Mouse (Mus musculus) hindbrain, embryonic 14.5 days (tissue): Measurements from ENCODE around the gene Tbca. TPM values are rescaled to one million over a fixed set of nuclear protein-coding genes. Genes with fewer than 3 reads are reported as not detected.

Experiments used
- ATAC-seq: fragments of 200-750 bp; cut with Nextera tagmentation; 2 replicates; pipeline ENCODE4 v1.8.0; 2017; ENCODE audit warnings: moderate number of reproducible peaks, mild to moderate bottlenecking, moderate TSS enrichment, moderate library complexity; ENCODE audit not compliant: low FRiP score
- DNase-seq: peaks from one replicate; pipeline ENCODE4 v3.0.0-alpha.2; 2015; ENCODE audit warnings: low spot score
- H3K27ac ChIP-seq: fragments of 300-500 bp; sonication (generic); 2 replicates; pipeline ENCODE4 v1.5.1; 2014; ENCODE audit warnings: mild to moderate bottlenecking, moderate library complexity
- H3K27me3 ChIP-seq: fragments of 300-500 bp; sonication (generic); 2 replicates; pipeline ENCODE4 v1.6.1; 2014; ENCODE audit warnings: mild to moderate bottlenecking, low read length, mixed read lengths; ENCODE audit not compliant: control insufficient read depth, insufficient read depth
- H3K36me3 ChIP-seq: fragments of 300-500 bp; sonication (generic); replicated peaks from 2 replicates; pipeline ENCODE4 v1.6.1; 2014; ENCODE audit not compliant: control insufficient read depth, insufficient read depth
- H3K4me1 ChIP-seq: fragments of 300-500 bp; sonication (generic); replicated peaks from 2 replicates; pipeline ENCODE4 v1.6.1; 2014; ENCODE audit warnings: antibody characterized with exemption, low read length, mixed read lengths; ENCODE audit not compliant: control insufficient read depth, insufficient read depth
- H3K4me2 ChIP-seq: fragments of 300-500 bp; sonication (generic); replicated peaks from 2 replicates; pipeline ENCODE4 v1.6.1; 2014; ENCODE audit warnings: mild to moderate bottlenecking, moderate library complexity
- H3K4me3 ChIP-seq: fragments of 300-500 bp; sonication (generic); replicated peaks from 2 replicates; pipeline ENCODE4 v1.5.1; 2014; ENCODE audit warnings: mild to moderate bottlenecking, low read length
- H3K9ac ChIP-seq: fragments of 300-500 bp; sonication (generic); 2 replicates; pipeline ENCODE4 v1.6.1; 2014
- H3K9me3 ChIP-seq: fragments of 300-500 bp; sonication (generic); 2 replicates; pipeline ENCODE4 v1.6.1; 2016; ENCODE audit warnings: low read length; ENCODE audit not compliant: control insufficient read depth
- WGBS: fragments of 180-500 bp; shearing (Covaris S2); extraction: QIAGEN DNeasy Blood & Tissue Kit; methylation state at CpG from one replicate; pipeline ENCODE4 v1.1.7; 2014; 5-methylcytosine and 5-hydroxymethylcytosine counted together
- polyA plus RNA-seq: library from polyadenylated mRNA; unstranded; fragments of >200 nt; fragmentation: Nextera tagmentation; extraction: Ambion mirVana; gene quantifications from 2 replicates; pipeline ENCODE4 v1.2.1, GENCODE M21; 2014

Gene Tbca
- polyA plus RNA-seq, 1 experiment from 2014 or later = 314 TPM

DNA sequence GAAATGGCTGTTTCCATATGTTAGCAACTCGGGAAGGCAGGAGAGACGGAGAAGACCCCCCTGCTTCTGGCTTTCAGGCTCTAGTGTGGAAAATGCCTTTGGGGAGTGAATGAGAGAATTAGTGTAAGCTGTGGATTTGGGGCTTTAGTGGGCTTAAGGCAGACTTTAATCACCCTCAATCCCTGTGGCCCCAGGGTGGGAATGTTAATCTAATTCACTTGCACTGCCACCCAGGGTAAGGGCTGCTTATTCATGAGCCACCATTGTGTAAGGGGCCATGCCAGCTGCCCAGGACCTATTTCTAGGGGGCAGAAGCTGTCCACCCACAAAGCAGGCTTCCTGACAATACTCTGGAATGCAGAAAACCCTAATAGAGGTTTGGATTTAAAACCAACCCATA is 78.2 kb downstream of the Tbca start:
- no peak overlapping the region for H3K27ac ChIP-seq
- H3K4me3 ChIP-seq = no peak overlapping the region
- H3K36me3 ChIP-seq = no peaks in the 10 kb centered on the region
- H3K27me3 ChIP-seq = peaks cover 95% of the 10 kb centered on the region
- 37% methylated on average over 2 of the region's 2 CpGs for WGBS
- ATAC-seq (no peak), DNase-seq (no peak)
- H3K4me1 ChIP-seq = peaks cover 6% of the 10 kb centered on the region; the same call in 1 of the 2 replicates
- H3K4me2 ChIP-seq = no peak overlapping the region
- no peaks in the 10 kb centered on the region for H3K9me3 ChIP-seq
- no peak overlapping the region for H3K9ac ChIP-seq

DNA sequence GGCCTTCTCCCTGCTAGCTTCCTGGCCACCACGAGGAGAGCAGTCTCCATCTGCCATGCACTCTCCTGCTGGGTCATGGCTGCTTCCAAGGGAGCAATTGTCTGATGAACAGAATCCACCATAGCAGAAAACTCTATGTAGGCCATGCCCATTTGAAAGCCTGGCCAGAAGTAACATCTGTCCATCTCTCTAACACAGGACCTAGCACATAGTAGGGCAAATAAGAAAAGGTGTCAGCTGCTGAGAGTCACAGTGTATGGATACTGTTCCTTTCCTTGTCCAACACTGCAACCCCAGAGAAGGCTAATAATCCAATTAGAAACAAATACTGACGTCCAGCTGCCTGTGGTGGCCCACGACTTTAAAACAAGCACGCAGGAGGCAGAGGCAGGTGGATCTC is 79.1 kb downstream of the Tbca start:
- 38% methylated on average over 4 of the region's 4 CpGs for WGBS
- Histone ChIP-seq H3K27ac (no peak overlapping the region), H3K4me1 (peaks cover 6% of the 10 kb centered on the region; the same call in 1 of the 2 replicates), H3K9ac (no peak overlapping the region), H3K4me3 (no peak overlapping the region), H3K4me2 (no peak overlapping the region), H3K9me3 (no peaks in the 10 kb centered on the region), H3K27me3 (peaks cover 94% of the 10 kb centered on the region), H3K36me3 (no peaks in the 10 kb centered on the region)
- ATAC-seq = no peak
- no peak for DNase-seq

DNA sequence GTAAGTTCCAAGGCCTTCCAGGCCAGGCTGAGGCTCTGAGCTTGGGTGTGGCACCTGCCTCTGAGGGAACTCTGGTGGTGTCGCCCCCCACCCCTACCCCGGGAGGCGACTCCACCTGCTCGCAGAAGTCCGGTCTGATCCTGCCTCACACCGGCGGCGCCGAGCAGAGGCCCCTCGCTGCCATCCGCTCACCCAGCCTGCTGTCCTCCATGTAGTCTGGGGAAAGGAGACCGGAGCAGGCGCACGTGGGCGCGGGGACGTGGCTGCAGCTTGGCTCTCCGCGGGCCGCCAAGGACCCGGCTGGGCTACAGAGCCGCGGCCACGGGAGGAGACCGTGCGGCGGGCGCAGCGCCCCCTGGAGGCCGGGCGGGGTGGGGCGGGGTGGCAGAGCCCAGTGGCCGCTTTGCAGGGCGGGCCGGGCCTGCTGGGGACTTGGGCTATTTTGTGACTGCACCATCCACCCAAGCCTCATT is 79.8 kb downstream of the Tbca start:
- Histone ChIP-seq H3K4me3 (peak overlapping the region; percentile 9; the same call in 1 of the 2 replicates), H3K4me1 (peaks cover 6% of the 10 kb centered on the region; the same call in 1 of the 2 replicates), H3K27me3 (peaks cover 94% of the 10 kb centered on the region), H3K9ac (no peak overlapping the region; the same call in 1 of the 2 replicates), H3K4me2 (peak overlapping the region; percentile 46), H3K36me3 (no peaks in the 10 kb centered on the region), H3K9me3 (no peaks in the 10 kb centered on the region), H3K27ac (no peak overlapping the region)
- WGBS = under 1% methylated on average over 24 of the region's 35 CpGs
- ATAC-seq (peak; percentile 77), DNase-seq (peak; percentile 34)

DNA sequence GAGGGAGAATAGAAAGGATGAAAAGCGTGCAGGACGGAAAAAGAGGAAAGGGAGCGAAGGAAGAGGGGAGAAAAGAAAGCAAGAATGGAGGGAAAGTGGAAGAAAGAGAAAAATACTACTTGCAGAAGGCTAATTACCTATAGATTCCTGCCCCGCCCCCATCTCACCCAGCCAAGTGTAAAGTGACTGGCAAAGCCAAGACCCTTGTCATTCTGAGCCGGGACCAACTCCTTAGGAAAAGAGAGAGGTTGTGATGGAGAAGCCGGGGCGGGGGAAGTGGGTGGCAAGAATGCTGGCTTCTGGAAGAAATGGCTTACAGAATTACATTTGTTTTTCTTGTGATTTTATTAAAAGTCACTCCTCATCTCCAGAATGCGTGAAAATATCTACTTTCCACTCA is 80.8 kb downstream of the Tbca start:
- peak; percentile 27 for DNase-seq
- no peak for ATAC-seq
- peaks cover 6% of the 10 kb centered on the region; the same call in 1 of the 2 replicates for H3K4me1 ChIP-seq
- no peaks in the 10 kb centered on the region for H3K36me3 ChIP-seq
- no peak overlapping the region for H3K9ac ChIP-seq
- 2% methylated on average over 8 of the region's 8 CpGs for WGBS
- H3K4me2 ChIP-seq = peak overlapping the region; percentile 46; the same call in 1 of the 2 replicates
- no peak overlapping the region for H3K27ac ChIP-seq
- H3K4me3 ChIP-seq = no peak overlapping the region
- H3K9me3 ChIP-seq = no peaks in the 10 kb centered on the region
- peaks cover 94% of the 10 kb centered on the region for H3K27me3 ChIP-seq

DNA sequence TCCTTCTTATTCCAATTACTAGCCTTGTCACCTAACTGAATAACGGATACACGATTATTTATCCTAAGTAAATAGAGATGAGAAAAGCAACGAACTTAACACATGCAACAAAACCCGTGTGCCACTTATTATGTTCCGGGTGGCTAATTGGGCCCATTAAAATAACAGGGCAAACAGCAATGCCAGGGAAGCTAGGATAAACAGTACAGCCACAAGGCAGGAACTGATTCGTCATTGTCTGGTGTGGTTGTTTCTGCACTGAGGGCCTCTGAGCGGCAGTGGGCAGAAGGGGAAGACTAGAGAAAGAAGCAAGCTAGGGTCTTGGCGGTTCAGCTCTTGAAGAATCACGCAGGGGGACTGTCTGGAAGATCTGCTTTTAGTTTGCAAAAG is 81.4 kb downstream of the Tbca start:
- DNase-seq (peak; percentile 36), ATAC-seq (no peak)
- Histone ChIP-seq H3K9me3 (no peaks in the 10 kb centered on the region), H3K4me2 (no peak overlapping the region), H3K27ac (no peak overlapping the region), H3K27me3 (peaks cover 94% of the 10 kb centered on the region), H3K4me3 (no peak overlapping the region), H3K9ac (no peak overlapping the region), H3K4me1 (peaks cover 6% of the 10 kb centered on the region; the same call in 1 of the 2 replicates), H3K36me3 (no peaks in the 10 kb centered on the region)
- WGBS = 5% methylated on average over 9 of the region's 9 CpGs

DNA sequence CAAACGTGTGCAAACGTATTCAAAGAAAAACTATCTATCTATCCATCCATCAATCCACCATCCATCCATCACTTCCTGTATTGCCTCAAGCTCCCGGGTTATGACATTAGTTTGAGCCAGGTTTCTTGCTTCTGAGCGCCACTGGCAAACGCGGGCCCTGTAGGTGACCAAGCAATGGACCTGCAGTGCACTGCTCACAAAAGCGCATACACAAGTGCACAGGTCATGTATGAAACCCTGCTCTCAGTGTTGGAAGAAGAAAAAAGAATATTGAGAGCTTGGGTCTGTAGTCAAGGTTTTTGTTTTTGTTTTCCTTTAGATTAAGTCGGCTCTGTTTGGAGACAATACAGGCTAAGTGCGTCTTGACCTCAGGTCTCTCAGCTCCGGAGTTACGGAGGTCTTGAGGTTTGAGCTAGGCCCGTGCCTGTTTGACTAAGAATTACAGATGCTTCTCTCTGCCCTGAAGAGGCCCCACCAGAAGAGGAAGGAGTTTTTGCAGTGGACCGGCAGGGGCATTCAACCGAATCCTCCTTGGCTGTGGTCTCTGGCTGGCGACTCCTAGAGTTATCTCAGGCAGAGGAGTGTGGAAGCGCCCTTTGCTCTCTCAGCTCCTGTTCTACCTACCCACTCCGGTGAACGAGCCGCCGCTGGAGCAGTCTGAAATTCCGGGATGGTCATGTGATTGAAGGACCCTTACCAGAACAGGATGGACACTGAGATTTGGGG is 81.9 kb downstream of the Tbca start:
- H3K9me3 ChIP-seq = no peaks in the 10 kb centered on the region
- H3K4me1 ChIP-seq = peaks cover 6% of the 10 kb centered on the region; the same call in 1 of the 2 replicates
- 2% methylated on average over 21 of the region's 21 CpGs for WGBS
- DNase-seq (no peak), ATAC-seq (no peak)
- H3K9ac ChIP-seq = no peak overlapping the region
- peak overlapping the region; percentile 6; the same call in 1 of the 2 replicates for H3K4me2 ChIP-seq
- 0 out of 2 replicates have a peak overlapping the region, but pooled peaks have one; percentile 32 for H3K27ac ChIP-seq
- H3K36me3 ChIP-seq = no peaks in the 10 kb centered on the region
- no peak overlapping the region for H3K4me3 ChIP-seq
- peaks cover 93% of the 10 kb centered on the region for H3K27me3 ChIP-seq

DNA sequence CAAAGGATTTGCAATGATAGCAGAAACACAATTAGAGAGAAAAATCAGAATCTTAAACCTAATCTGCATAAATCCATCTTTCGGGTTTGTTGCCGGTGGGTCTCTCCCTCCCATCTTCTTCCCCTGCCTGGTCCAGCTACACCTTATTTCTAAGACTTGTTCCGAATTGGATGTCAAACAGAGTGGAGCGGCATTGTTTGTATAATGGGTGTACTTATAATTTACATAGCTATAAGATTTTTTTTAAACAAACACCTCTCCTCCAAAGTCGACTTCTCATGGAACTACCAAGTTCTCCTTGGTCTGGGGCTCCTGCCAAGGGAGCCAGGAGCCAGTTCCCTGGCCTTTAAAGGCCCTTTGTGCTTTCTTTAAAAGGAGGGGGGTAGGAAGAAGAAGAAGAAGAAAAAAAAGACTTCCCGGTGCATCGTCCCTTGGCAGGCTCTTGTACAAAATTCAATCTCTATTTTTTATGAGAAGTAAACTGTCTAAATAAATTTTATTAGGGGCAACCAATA is 83.2 kb downstream of the Tbca start:
- ATAC-seq (no peak), DNase-seq (no peak)
- H3K27me3 ChIP-seq = peaks cover 93% of the 10 kb centered on the region
- no peaks in the 10 kb centered on the region for H3K9me3 ChIP-seq
- no peaks in the 10 kb centered on the region for H3K36me3 ChIP-seq
- H3K9ac ChIP-seq = no peak overlapping the region
- H3K27ac ChIP-seq = no peak overlapping the region
- H3K4me2 ChIP-seq = no peak overlapping the region; the same call in 1 of the 2 replicates
- H3K4me3 ChIP-seq = no peak overlapping the region
- under 1% methylated on average over 7 of the region's 7 CpGs for WGBS
- H3K4me1 ChIP-seq = peaks cover 6% of the 10 kb centered on the region; the same call in 1 of the 2 replicates

DNA sequence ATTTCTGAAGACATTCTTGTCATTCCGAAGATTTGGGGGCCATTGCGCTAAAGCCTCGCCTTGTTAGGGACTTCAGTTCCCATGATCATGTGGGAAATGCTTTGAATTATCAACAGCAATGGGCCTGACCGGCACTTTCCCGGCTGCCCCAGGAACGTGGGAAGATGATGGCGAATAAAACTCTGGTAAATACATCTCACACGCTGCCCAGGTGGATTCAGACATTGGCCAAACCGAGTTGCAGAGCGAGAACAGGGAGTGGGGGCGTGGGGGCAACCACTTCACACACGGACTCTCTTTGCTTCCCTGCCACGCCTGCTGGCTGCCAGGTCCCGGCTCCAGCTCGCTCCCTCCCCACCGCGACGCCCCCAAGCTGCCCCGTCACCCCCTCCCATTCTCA is 83.7 kb downstream of the Tbca start:
- H3K4me3 ChIP-seq = no peak overlapping the region
- peaks cover 93% of the 10 kb centered on the region for H3K27me3 ChIP-seq
- peaks cover 6% of the 10 kb centered on the region; the same call in 1 of the 2 replicates for H3K4me1 ChIP-seq
- DNase-seq (peak; percentile 40), ATAC-seq (no peak)
- H3K9me3 ChIP-seq = no peaks in the 10 kb centered on the region
- H3K27ac ChIP-seq = no peak overlapping the region; the same call in 1 of the 2 replicates
- WGBS = under 1% methylated on average over 19 of the region's 19 CpGs
- no peak overlapping the region for H3K4me2 ChIP-seq
- no peaks in the 10 kb centered on the region for H3K36me3 ChIP-seq
- no peak overlapping the region for H3K9ac ChIP-seq
